Mouse (Mus musculus) B cell, adult (primary cell): ENCODE measurements around the gene Dnpep. TPM values are rescaled to one million over a fixed set of nuclear protein-coding genes. Genes with fewer than 3 reads are reported as not detected.

Experiments
- total RNA-seq: library from RNA; stranded (reverse); gene quantifications from 4 replicates; pipeline ENCODE4 v1.2.4, GENCODE M21; 2023; ENCODE audit not compliant: inconsistent age

Gene Dnpep
- 44.7 to 64.5 TPM (median 48.8 TPM) in 4 replicates for total RNA-seq

GRCm38 (mm10) chr1:75317241-75318201, at the start of gene Dnpep:
TSS of gene Dnpep (minus strand) at chr1:75317990.

GRCm38 (mm10) chr1:75360112-75361031, 42.6 kb upstream of the Dnpep start, which contains the start of gene Des:
TSS of gene Des (plus strand) at chr1:75360329.

GRCm38 (mm10) chr1:75278228-75278627, 39.6 kb downstream of the Dnpep start, which contains the start of gene Resp18:
TSS of gene Resp18 (minus strand) at chr1:75278415.

GRCm38 (mm10) chr1:75264091-75264880, 53.5 kb downstream of the Dnpep start, which contains the start of gene Ptprn:
TSS of gene Ptprn (minus strand) at chr1:75264502.

Other genes starting within 250 kb of the Dnpep start
- 3.5 to 6.7 TPM (median 5.0 TPM) in 4 replicates for gene Nhej1, start 192.8 kb downstream of the Dnpep start, total RNA-seq
- gene Slc23a3, start 184.1 kb downstream of the Dnpep start, total RNA-seq, result 0.93 to 1.8 TPM (median 1.3 TPM) in 4 replicates
- 107 to 119 TPM (median 112 TPM) in 4 replicates for gene Cnppd1, start 175.3 kb downstream of the Dnpep start, total RNA-seq
- gene Retreg2, start 175.2 kb downstream of the Dnpep start, total RNA-seq, result 60.5 to 80.1 TPM (median 70.4 TPM) in 4 replicates
- gene Zfand2b, start 149.3 kb downstream of the Dnpep start, total RNA-seq, result 39.0 to 44.9 TPM (median 43.5 TPM) in 4 replicates
- 3.7 to 5.5 TPM (median 4.0 TPM) in 4 replicates for gene Abcb6, start 137.6 kb downstream of the Dnpep start, total RNA-seq
- 30.4 to 36.3 TPM (median 33.0 TPM) in 4 replicates for gene Ankzf1, start 125.8 kb downstream of the Dnpep start, total RNA-seq
- gene Atg9a, start 125.8 kb downstream of the Dnpep start, total RNA-seq, result 26.6 to 34.5 TPM (median 28.6 TPM) in 4 replicates
- gene Glb1l, start 107.2 kb downstream of the Dnpep start, total RNA-seq, result 12.0 to 21.7 TPM (median 14.2 TPM) in 4 replicates
- 89.4 to 98.9 TPM (median 93.2 TPM) in 4 replicates for gene Stk16, start 107.2 kb downstream of the Dnpep start, total RNA-seq
- 197 to 212 TPM (median 207 TPM) in 4 replicates for gene Tuba4a, start 98.1 kb downstream of the Dnpep start, total RNA-seq
- gene A630095N17Rik, start 85.9 kb downstream of the Dnpep start, total RNA-seq, result 1.3 TPM in 1 of 4 replicates, not detected in the others
- 80.0 to 93.8 TPM (median 88.3 TPM) in 4 replicates for gene Dnajb2, start 81.6 kb downstream of the Dnpep start, total RNA-seq
- 0.19 TPM in 1 of 4 replicates, not detected in the others for gene Ptprn, start 53.5 kb downstream of the Dnpep start, total RNA-seq
- not detected in 4 replicates for gene Resp18, start 39.6 kb downstream of the Dnpep start, total RNA-seq
- gene Des, start 42.3 kb upstream of the Dnpep start, total RNA-seq, result 0.21 to 0.70 TPM in 2 of 4 replicates, not detected in the others
- gene Speg, start 57.3 kb upstream of the Dnpep start, total RNA-seq, result not detected in 4 replicates
- 55.8 to 68.5 TPM (median 60.3 TPM) in 4 replicates for gene Gmppa, start 117.9 kb upstream of the Dnpep start, total RNA-seq
- not detected in 4 replicates for gene Asic4, start 132.4 kb upstream of the Dnpep start, total RNA-seq
- gene Chpf, start 161.3 kb upstream of the Dnpep start, total RNA-seq, result 22.9 to 28.0 TPM (median 23.2 TPM) in 4 replicates
- 4.3 to 5.5 TPM (median 4.7 TPM) in 4 replicates for gene Tmem198, start 161.5 kb upstream of the Dnpep start, total RNA-seq
- 0.16 to 0.48 TPM (median 0.45 TPM) in 3 of 4 replicates, not detected in the other for gene Obsl1, start 188.5 kb upstream of the Dnpep start, total RNA-seq
- not detected in 4 replicates for gene Inha, start 189.1 kb upstream of the Dnpep start, total RNA-seq
- gene Stk11ip, start 203.5 kb upstream of the Dnpep start, total RNA-seq, result 225 to 244 TPM (median 229 TPM) in 4 replicates
- 0.67 to 1.7 TPM (median 1.6 TPM) in 4 replicates for gene Slc4a3, start 228.3 kb upstream of the Dnpep start, total RNA-seq